Mouse (Mus musculus) spleen, adult 10 weeks (tissue): ENCODE measurements around the gene Gm21921. TPM values are rescaled to one million over a fixed set of nuclear protein-coding genes. Genes with fewer than 3 reads are reported as not detected.

Experiments used
- polyA plus RNA-seq: library from polyadenylated mRNA; stranded (reverse); fragments of 350-450 nt; fragmentation: Illumina TruSeq; extraction: RNeasy Lipid Tissue Mini Kit (QIAGEN cat#74804); gene quantifications from one replicate; pipeline ENCODE4 v1.2.3, GENCODE M21; 2015; ENCODE audit warnings: low replicate concordance; ENCODE audit not compliant: insufficient read depth

The Gm21921 gene
- not detected for polyA plus RNA-seq

GRCm38 (mm10) chrY:24796143-24796542, at the start of gene Gm21921:
Gm21921 (minus strand) TSS chrY:24796243.

